Mouse (Mus musculus): Measurements from ENCODE around the gene Foxg1. TPM values are rescaled to one million over a fixed set of nuclear protein-coding genes. Genes with fewer than 3 reads are reported as not detected.

Foxg1 gene
- polyA plus RNA-seq, 1 experiment from 2014 or later = not detected

GRCm38 (mm10) chr12:49390926-49391304 is 8.5 kb downstream of the Foxg1 start:
- Histone ChIP-seq H3K4me2 (ENCODE audit: low read depth, low read length) (no peak overlapping the region), H3K9ac (replicated peaks) (no peak overlapping the region), H3K4me1 (ENCODE audit: insufficient read depth) (no peaks in the 10 kb centered on the region), H3K9me3 (ENCODE audit: low read length) (no peaks in the 10 kb centered on the region), H3K4me3 (ENCODE audit: low read depth, low read length) (peak overlapping the region; percentile 15; the same call in 1 of the 2 replicates), H3K27me3 (ENCODE audit: insufficient read depth, low read length) (peaks cover 72% of the 10 kb centered on the region), H3K27ac (ENCODE audit: low read depth) (no peak overlapping the region), H3K36me3 (replicated peaks; ENCODE audit: insufficient read depth, low read length) (no peaks in the 10 kb centered on the region)
- no peak for TF ChIP-seq EP300 (IDR thresholded peaks at IDR 0.05; ENCODE audit: low read depth)
- TF ChIP-seq CTCF (IDR thresholded peaks at IDR 0.05; ENCODE audit: low read depth) = no peak
- no peak for ATAC-seq
- DNase-seq = no peak
- 3% methylated on average over 9 of the region's 9 CpGs for WGBS (ENCODE audit: insufficient replicate concordance)

- H3K27ac ChIP-seq (ENCODE audit: low read depth) = no peak overlapping the region
- DNase-seq (peak; percentile 36), ATAC-seq (peak; percentile 48)
- peak overlapping the region; percentile 15; the same call in 1 of the 2 replicates for H3K4me3 ChIP-seq (ENCODE audit: low read depth, low read length)
- H3K27me3 ChIP-seq (ENCODE audit: insufficient read depth, low read length) = peaks cover 66% of the 10 kb centered on the region
- WGBS (ENCODE audit: insufficient replicate concordance) = 1% methylated on average over 42 of the region's 42 CpGs
- no peak overlapping the region for H3K4me2 ChIP-seq (ENCODE audit: low read depth, low read length)
- H3K9ac ChIP-seq (replicated peaks) = no peak overlapping the region
- no peaks in the 10 kb centered on the region for H3K36me3 ChIP-seq (replicated peaks; ENCODE audit: insufficient read depth, low read length)
- no peaks in the 10 kb centered on the region for H3K9me3 ChIP-seq (ENCODE audit: low read length)
- TF ChIP-seq EP300 (IDR thresholded peaks at IDR 0.05; ENCODE audit: low read depth) (no peak), CTCF (IDR thresholded peaks at IDR 0.05; ENCODE audit: low read depth) (peak; percentile 41)
- H3K4me1 ChIP-seq (ENCODE audit: insufficient read depth) = no peaks in the 10 kb centered on the region
These were observed 9.0 kb downstream of the Foxg1 start for GRCm38 (mm10) chr12:49391305-49392040.

- H3K36me3 ChIP-seq (replicated peaks; ENCODE audit: insufficient read depth, low read length) = no peaks in the 10 kb centered on the region
- no peaks in the 10 kb centered on the region for H3K4me1 ChIP-seq (ENCODE audit: insufficient read depth)
- TF ChIP-seq EP300 (IDR thresholded peaks at IDR 0.05; ENCODE audit: low read depth) (no peak), CTCF (IDR thresholded peaks at IDR 0.05; ENCODE audit: low read depth) (no peak)
- H3K4me2 ChIP-seq (ENCODE audit: low read depth, low read length) = no peak overlapping the region
- H3K4me3 ChIP-seq (ENCODE audit: low read depth, low read length) = no peak overlapping the region
- 3% methylated on average over 10 of the region's 10 CpGs for WGBS (ENCODE audit: insufficient replicate concordance)
- no peak overlapping the region for H3K9ac ChIP-seq (replicated peaks)
- no peaks in the 10 kb centered on the region for H3K9me3 ChIP-seq (ENCODE audit: low read length)
- H3K27me3 ChIP-seq (ENCODE audit: insufficient read depth, low read length) = peaks cover 65% of the 10 kb centered on the region
- ATAC-seq = no peak
- DNase-seq = no peak
- H3K27ac ChIP-seq (ENCODE audit: low read depth) = no peak overlapping the region
These were observed 9.6 kb downstream of the Foxg1 start for GRCm38 (mm10) chr12:49392041-49392390.

GRCm38 (mm10) chr12:49392876-49393275 is 10.4 kb downstream of the Foxg1 start:
- Histone ChIP-seq H3K27ac (ENCODE audit: low read depth) (no peak overlapping the region), H3K9ac (replicated peaks) (no peak overlapping the region), H3K4me2 (ENCODE audit: low read depth, low read length) (no peak overlapping the region), H3K9me3 (ENCODE audit: low read length) (no peaks in the 10 kb centered on the region), H3K4me1 (ENCODE audit: insufficient read depth) (no peaks in the 10 kb centered on the region), H3K27me3 (ENCODE audit: insufficient read depth, low read length) (peaks cover 67% of the 10 kb centered on the region), H3K36me3 (replicated peaks; ENCODE audit: insufficient read depth, low read length) (no peaks in the 10 kb centered on the region), H3K4me3 (ENCODE audit: low read depth, low read length) (no peak overlapping the region)
- DNase-seq (no peak), ATAC-seq (no peak)
- WGBS (ENCODE audit: insufficient replicate concordance) = 11% methylated on average over 5 of the region's 5 CpGs
- no peak for TF ChIP-seq CTCF (IDR thresholded peaks at IDR 0.05; ENCODE audit: low read depth)
- TF ChIP-seq EP300 (IDR thresholded peaks at IDR 0.05; ENCODE audit: low read depth) = no peak

GRCm38 (mm10) chr12:49393639-49394038 is 11.2 kb downstream of the Foxg1 start:
- Histone ChIP-seq H3K9ac (replicated peaks) (no peak overlapping the region), H3K36me3 (replicated peaks; ENCODE audit: insufficient read depth, low read length) (no peaks in the 10 kb centered on the region), H3K27me3 (ENCODE audit: insufficient read depth, low read length) (peaks cover 68% of the 10 kb centered on the region), H3K9me3 (ENCODE audit: low read length) (no peaks in the 10 kb centered on the region), H3K4me2 (ENCODE audit: low read depth, low read length) (no peak overlapping the region), H3K4me3 (ENCODE audit: low read depth, low read length) (no peak overlapping the region), H3K4me1 (ENCODE audit: insufficient read depth) (no peaks in the 10 kb centered on the region), H3K27ac (ENCODE audit: low read depth) (no peak overlapping the region)
- DNase-seq (no peak), ATAC-seq (no peak)
- TF ChIP-seq CTCF (IDR thresholded peaks at IDR 0.05; ENCODE audit: low read depth) (no peak), EP300 (IDR thresholded peaks at IDR 0.05; ENCODE audit: low read depth) (no peak)
- 11% methylated on average over 3 of the region's 3 CpGs for WGBS (ENCODE audit: insufficient replicate concordance)

- no peak for DNase-seq
- no peak overlapping the region for H3K9ac ChIP-seq (replicated peaks)
- no peak overlapping the region for H3K4me2 ChIP-seq (ENCODE audit: low read depth, low read length)
- no peak for TF ChIP-seq EP300 (IDR thresholded peaks at IDR 0.05; ENCODE audit: low read depth)
- TF ChIP-seq CTCF (IDR thresholded peaks at IDR 0.05; ENCODE audit: low read depth) = no peak
- H3K4me3 ChIP-seq (ENCODE audit: low read depth, low read length) = no peak overlapping the region
- no peak overlapping the region for H3K27ac ChIP-seq (ENCODE audit: low read depth)
- ATAC-seq = no peak
- H3K4me1 ChIP-seq (ENCODE audit: insufficient read depth) = no peaks in the 10 kb centered on the region
- WGBS (ENCODE audit: insufficient replicate concordance) = 5% methylated on average over 1 of the region's 1 CpGs
- H3K27me3 ChIP-seq (ENCODE audit: insufficient read depth, low read length) = peaks cover 70% of the 10 kb centered on the region
- H3K9me3 ChIP-seq (ENCODE audit: low read length) = no peaks in the 10 kb centered on the region
- no peaks in the 10 kb centered on the region for H3K36me3 ChIP-seq (replicated peaks; ENCODE audit: insufficient read depth, low read length)
These were observed 11.7 kb downstream of the Foxg1 start for GRCm38 (mm10) chr12:49394181-49394580.

Measured in liver, postnatal 0 days (tissue).